Mouse (Mus musculus) mouse trophoblast stem cell (cell line): Measurements from ENCODE around the gene Zfp985.
"Not testable (repeated sequence)": the region's sequence is repeated elsewhere in the genome, so short reads cannot be mapped to it uniquely, and the experiment has no call there.

Experiments
- in situ Hi-C, 2 experiments: fragments of 300-500 bp; cut with MseI, MboI; formaldehyde crosslinking; loops; 2 replicates in 1 of 2; 3 replicates in 1 of 2; pipeline ENCODE4 v1.15.1; 2025

Gene Zfp985

DNA sequence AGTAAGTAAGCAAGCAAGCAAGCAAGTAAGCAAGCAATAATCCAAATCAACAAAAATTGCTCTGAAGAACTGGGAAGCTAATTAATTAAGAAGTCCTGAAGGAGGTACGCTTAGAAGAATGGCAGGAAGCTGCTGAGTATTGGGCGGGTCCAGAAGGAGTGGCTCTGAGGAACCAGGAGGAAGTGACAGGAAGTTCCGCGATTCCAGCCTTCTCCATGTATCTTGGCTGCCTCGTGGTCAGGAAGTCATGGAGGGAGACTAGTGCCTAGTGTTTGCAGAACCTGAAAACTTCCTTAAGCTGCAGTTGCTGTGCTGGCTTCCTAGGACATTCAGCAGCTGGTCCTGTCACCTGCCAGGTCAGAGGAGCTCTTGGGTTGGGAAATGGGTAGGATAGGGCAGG, at the start of gene Zfp985:
Gene Zfp985 (plus strand): TSS at position 207 of the 400 bp plus-strand sequence.
- in situ Hi-C loops, result not testable (repeated sequence)

DNA sequence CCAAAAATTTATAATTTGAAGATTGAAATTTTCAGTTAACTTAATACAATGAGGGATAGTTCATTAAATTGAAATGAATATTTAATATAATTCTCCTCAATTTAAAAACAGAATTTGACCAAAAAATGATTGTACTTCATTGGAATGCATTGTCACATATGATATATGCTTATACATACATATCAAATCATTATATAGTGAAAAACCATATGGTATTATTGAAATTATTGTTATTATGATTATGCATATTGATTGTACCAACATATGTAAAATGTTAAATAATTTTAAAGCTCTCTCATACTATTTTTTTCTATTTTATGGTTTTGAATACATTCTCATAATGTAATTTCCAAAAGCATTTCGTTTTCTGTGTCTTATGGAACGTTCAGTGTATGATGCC, 43.9 kb upstream of the Zfp985 start:
- in situ Hi-C loops, result no loop called here

DNA sequence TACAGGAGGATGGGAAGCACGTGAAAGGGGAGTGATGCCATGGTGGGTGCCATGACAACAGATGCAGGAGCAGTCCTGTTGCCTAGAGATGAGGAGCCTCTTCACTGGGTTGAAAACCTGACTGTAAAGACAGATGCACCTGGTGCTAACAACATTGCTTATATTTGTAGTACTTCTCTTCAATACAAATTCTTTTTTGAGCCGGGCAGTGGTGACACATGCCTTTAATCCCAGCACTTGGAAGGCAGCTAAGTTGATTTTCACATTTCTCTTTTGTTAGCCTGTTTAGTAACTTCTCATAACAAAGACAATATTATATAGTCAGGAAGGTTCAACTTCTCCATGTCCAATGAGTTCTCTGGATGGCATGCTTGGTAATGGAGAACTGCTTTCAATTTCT, 34.1 kb upstream of the Zfp985 start:
- in situ Hi-C loops, result no loop called here

DNA sequence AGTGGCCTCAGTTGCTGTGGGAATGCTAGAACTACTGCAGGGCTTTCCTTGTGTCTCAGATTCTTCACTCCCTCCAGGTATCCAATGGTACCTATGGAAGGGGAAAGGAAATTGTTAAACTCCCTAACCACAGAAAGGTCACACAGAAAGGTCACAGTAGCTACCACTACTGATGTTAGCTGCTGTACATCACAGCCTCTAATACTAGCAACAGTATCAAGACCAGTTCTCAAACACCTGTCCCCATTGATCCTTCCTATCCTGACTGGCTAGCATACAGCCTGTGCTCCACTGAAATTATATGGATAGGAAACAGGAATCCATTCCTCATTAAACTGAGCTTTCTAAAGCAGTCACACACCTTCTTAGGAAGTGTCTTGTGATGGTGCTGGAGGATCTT, 33.0 kb upstream of the Zfp985 start:
- in situ Hi-C loops, result loop anchor here (5.0 to 10.0 kb wide), 2 partner anchors 295 to 1958 kb away; no protein-coding TSS in a partner anchor

DNA sequence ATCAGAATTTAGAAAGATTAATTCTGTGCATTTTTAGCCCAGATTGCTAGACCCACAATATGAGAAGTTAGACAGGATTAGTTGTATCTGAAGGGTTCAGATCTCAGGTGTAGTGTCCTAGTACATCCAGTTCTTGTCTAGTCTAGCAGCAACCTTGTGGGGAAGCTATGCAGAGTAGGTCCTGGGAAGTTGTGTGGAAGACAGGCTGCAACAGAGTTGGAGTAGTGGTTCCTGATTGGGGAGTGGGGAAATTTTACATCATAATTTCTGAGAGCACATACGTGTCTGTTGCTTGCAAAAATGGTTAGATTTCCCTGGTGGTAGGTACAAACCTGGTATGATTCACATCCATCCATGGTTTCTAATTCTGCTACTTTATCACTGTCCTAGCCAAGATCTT, 28.0 kb upstream of the Zfp985 start:
- in situ Hi-C loops, result loop anchor here in 1 of 2 experiments (10.0 kb wide), 1 partner anchor 290 kb away; no protein-coding TSS in a partner anchor

DNA sequence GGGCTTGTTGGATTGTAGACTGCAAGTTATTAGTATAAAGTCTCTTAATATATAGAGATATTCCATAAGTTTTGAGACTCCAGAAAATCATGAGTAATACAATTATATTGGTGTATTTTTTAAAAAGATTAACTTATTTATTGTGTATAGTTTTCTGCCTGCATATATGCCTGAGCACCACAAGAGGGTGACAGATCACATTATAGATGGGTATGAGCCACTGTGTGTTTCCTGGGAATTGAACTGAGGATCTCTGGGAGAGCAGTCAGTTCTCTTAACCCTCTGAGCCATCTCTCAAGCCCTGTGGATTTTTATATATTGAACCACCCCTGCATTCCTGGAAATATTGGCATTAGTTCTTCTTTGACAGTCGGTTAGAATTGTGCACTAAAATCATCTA, 22.7 kb upstream of the Zfp985 start:
- in situ Hi-C loops, result no loop called here

DNA sequence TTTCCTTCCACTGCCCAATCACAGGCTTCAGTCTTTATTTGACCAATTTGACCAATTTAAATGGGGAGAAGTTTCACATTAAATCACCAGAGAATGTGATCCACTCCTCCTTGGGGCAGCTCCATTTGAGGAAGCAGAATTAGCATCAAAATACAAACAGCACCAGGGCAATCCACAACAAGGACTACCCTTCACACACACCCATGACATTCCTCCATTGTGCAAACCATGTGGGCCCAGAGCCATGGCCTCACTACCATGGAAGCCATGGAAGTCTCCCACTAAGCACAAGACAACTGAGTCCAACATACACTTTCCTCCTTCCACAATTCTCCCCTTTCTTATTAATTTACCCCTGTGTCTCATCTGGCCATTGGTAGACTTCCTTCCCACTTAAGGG, 17.2 kb upstream of the Zfp985 start:
- in situ Hi-C loops, result not testable (repeated sequence)

DNA sequence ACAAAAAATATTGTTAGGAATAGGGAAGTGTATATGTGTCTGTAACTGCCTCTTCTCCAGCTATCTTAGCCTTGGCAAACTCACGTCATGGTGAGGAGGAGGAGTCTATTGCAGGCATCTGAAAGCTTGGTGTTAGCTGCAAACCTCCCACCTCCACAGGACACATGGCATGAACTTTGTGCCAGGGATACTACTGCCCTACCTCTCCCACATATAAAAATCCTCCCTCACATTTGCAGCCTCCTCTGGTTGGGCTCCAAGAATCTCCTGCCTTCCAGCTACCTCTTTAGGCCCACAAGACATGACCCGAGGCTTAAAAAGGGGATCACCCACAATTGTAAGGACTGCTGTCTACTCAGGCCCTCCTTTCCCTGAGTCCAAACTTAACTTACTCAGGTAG, 15.4 kb upstream of the Zfp985 start:
- in situ Hi-C loops, result no loop called here

DNA sequence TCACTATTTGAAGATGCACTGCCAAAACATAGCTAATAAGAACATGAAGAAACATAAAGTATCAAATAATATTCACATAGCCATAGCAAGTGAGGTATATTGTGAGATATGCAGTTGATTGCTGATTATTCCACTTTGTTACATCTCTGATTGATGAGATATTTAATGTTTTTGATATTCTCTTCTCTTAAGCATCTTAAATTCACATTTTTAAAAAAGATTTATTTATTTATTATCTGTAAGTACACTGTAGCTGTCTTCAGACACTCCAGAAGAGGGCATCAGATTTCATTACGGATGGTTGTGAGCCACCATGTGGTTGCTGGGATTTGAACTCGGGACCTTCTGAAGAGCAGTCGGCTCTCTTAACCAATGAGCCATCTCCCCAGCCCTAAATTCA, 13.2 kb upstream of the Zfp985 start, which contains the start of gene Gm16503:
Gene Gm16503 (plus strand): TSS at position 301 of the 400 bp plus-strand sequence.
- in situ Hi-C loops, result not testable (repeated sequence)

DNA sequence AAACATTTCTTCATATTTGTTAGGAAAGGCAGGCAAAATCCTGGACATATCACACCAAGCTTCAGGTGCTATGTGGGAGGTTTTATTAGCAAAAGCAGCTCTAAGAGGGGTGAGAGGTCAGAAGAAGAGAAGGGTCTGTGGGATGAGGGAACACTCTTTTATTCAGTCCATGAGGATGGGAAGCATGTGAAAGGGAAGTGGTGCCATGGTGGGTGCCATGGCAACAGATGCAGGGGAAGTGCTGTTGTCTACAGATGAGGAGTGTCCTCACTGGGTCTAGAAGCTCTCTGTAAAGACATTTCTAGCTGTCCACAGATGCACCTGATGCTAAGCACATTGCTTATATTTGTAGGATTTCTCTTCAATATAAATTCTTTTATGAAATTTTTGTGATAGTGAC, 12.0 kb upstream of the Zfp985 start:
- in situ Hi-C loops, result no loop called here

DNA sequence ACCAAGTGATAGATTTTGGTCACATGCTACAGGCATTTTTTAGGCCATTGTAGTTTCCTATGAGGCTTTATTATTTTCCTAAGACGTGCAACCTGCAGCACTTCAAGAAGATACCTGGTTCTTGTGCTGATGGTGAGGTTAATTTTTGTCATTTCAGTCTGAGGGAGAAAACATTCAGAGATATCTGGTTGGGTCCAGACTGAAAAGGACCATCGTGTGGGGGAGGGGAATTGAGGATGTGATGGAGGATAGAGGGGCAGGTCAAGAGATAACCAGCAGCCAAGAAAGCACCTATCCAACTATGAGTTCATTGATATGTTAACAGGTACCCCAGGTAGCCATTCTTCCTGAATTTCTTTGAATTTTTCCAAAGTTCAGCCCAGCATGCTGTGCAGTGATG, 1.3 kb downstream of the Zfp985 start:
- in situ Hi-C loops, result not testable (repeated sequence)

DNA sequence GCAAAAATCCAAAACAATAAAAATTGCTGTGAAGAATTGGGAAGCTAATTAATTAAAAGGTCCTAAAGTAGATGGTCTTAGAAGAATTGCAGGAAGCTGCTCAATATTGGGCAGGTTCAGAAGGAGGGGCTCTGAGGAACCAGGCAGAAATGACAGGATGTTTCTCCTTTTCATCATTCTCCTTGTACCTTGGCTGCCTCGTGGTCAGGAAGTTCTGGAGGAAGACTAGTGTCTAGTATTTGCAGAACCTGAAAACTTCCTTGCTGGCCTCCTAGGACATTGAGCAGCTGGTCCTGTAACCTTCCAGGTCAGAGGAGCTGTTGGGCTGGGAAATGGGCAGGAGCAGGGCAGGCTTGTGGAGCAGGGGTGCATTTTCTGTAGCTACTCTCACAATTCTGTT, 3.8 kb downstream of the Zfp985 start:
- in situ Hi-C loops, result not testable (repeated sequence)

DNA sequence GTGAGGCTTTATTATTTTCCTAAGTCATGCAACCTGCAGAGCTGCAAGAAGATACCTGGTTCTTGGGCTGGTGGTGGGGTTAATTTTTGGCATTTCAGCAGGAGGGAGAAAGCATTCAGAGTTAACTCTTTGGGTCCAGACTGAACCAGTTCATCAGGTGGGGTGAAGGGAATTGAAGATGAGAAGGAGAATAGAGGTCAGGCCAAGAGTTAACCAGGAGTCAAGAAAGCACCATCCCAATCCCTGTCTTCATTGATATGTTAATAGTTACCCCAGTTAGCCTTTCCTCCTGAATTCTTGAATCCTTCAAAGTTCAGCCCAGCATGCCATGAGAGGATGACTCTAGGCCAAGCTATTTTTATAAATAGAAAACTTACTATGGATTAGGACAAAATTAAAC, 4.9 kb downstream of the Zfp985 start:
- in situ Hi-C loops, result not testable (repeated sequence)

DNA sequence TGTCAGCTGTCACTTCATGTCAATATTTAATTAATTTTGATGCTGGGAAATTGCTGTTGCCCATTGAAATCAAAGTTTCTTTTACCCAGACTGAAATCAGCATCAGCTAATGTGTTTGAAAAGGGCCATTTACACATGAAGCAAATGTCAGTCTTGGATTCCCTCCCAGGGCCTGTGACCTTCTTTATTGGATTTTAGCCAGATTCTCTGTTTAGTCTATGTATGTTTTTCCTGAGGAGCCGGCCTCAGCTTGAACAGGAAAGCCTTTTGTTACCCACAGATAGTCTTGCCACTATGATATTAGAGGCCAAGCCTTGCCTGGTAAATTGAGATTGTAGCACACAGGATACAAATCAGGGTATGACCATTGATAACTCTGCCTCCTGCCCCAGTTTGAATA, 6.0 kb downstream of the Zfp985 start:
- in situ Hi-C loops, result not testable (repeated sequence)

DNA sequence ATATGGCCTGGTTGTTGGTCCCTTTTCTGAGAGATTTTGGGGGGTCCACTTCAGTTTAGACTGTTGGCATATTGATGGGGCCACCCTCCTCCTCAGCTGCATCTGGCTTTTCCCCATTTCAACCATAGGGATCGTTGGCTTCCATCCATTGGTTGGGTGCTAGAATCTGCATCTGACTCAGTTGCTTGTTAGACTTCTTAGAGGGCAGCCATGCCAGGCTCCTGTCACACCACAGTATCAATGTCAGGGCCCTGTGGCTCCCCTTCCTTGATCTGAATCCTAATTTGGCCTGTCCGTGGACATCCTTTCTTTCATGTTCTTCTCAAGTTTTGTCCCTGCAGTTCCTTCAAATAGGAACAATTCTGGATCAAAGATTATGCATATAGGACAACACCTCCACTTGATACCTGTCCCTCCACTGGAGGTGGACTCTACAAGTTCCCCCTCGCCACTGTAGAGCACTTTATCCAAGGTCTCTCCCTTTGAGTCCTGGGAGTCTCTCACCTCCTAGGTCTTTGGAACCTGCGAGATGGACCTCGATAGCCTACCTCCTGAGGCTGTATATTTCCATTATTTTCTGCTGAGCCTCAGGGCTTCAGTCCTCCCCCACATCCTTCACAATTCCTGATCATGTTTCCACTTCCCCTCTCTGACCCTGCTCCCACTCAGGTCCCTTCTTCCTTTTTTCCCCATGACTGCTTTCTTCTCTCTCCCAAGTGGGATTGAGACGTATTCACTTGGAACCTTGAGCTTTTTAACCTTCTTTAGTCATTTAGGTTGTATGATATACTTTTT, 12.5 kb downstream of the Zfp985 start:
- in situ Hi-C loops, result no loop called here

DNA sequence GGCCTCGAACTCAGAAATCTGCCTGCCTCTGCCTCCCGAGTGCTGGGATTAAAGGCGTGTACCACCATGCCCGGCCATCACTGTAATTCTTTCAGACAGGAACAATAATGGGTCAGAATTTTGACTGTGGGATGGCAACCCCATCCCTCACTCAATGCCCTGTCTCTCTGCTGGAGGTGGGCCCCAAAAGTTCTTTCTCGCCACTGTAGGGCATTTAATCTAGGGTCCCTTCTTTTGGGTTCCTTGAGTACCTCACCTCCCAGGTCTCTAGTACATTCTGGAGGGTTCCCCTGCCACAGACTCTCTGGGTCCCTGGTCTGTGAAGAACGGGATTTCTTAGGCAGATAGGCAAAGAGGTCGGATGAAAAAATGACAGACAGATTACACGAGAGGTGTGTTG, 18.1 kb downstream of the Zfp985 start:
- in situ Hi-C loops, result not testable (repeated sequence)

DNA sequence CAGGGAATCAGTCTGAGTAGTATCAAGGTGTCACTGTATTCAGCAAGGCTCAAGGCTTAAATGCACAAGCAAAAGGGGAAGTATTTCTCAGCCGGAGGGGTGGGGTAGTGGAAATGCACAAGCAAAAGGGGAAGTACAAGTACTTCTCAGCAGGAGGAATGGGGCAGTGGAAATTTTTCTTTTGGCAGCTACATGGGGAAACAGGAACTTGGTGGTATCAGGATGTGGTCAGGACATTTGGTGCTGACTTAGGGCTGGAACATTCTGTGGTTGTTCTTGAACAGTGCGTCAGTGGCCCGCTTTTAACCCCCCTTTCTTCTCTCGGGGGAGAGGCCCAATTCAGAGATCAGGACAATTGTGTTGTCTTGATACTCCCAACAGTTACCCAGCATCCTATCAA, 26.3 kb downstream of the Zfp985 start:
- in situ Hi-C loops, result loop anchor here in 1 of 2 experiments (25.0 kb wide), 1 partner anchor 242 kb away; no protein-coding TSS in a partner anchor

DNA sequence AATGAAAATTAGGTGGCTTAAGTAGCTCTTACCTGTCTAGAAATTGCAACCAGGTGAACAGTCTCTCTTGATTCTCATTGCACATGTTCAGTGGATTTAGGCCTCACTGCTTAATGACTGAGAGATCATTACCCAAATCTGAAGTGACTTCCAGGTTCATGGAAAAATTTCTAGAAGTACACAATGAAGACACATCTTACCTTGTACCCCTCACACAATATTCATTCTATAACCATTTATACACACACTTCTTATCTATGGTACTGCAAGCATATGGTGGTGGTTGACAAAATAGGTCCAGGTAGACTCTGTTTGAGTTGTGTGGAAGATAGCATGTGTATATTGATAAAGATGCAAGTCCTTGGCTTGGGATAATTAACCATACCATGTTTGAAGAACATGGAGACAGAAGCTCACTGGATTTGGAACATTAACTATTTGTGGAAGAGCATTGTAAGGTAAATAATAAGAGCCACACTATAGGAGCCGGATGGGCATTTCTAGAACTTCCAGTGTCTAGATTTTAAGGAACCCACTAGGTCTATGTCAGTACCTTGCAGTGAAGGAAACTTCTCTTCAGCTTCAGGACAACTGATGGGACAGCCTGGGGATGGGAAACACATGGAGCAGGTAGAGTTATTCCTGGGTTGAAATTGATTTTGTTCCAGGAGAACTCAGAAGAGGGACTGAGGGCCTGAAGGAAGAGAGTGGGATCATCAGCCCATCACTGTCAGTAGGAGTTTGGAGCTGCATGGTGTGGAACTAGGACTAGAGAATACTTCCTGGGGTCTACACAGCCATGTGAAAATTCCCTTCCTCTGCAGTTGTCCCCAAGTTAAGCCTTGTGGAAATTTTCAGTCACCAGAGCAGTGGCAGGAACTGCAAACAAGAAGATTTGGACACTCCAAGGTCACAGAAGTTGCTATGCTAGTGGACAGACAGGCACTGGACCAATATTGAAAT, 33.7 kb downstream of the Zfp985 start:
- in situ Hi-C loops, result loop anchor here in 1 of 2 experiments (25.0 kb wide), 1 partner anchor 249 kb away; no protein-coding TSS in a partner anchor

DNA sequence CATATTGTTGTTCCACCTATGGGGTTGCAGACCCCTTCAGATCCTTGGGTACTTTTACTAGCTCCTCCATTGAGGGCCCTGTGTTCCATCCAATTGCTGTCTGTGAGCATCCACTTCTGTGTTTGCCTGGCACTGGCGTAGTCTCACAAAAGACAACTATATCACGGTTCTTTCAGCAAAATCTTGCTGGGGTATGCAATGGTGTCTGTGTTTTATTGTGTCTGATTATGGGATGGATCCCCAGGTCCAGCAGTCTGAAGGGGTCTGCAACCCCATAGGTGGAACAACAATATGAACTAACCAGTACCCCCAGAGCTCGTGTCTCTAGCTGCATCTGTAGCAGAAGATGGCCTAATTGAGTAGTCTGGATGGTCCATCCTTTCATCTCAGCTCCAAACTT, 41.6 kb downstream of the Zfp985 start:
- in situ Hi-C loops, result loop anchor here in 1 of 2 experiments (25.0 kb wide), 1 partner anchor 257 kb away; no protein-coding TSS in a partner anchor

DNA sequence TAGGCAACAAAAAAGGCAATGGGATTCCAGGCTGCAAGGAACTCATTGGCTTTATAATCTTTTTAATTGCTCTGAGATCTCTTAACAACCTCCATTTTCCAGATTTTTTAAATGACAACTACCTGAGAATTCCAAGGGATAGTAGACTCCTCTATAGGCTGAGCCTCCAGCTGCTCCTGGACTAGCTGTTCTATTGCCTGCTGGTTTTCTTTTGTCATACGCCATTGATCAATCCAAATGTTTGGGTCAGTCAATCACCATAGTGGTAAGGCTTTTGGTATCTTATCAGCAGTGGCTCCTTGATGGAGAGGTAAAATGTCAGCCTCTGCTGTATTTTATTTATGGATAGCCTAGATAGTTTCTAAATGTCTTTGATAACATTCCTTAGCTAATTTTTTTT, 44.6 kb downstream of the Zfp985 start:
- in situ Hi-C loops, result loop anchor here in 1 of 2 experiments (25.0 kb wide), 1 partner anchor 260 kb away; no protein-coding TSS in a partner anchor

DNA sequence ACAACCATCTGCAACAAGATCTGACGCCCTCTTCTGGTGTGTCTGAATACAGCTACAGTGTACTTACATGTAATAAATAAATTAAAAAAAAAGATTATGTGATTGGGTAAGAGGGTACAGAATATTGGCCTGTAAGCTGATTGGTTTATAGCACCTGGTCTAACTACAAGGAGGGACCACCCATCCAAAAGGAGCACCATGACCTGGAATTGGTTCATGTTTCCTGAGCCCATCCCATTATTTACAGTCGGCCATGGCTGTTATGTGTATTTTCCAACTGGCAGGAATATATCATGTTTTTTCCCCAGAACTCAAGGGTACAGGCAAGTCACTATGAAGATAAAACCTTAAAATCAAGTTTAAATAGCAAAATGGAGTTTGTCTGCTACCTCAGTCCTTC, 45.8 kb downstream of the Zfp985 start:
- in situ Hi-C loops, result loop anchor here in 1 of 2 experiments (25.0 kb wide), 1 partner anchor 262 kb away; no protein-coding TSS in a partner anchor

DNA sequence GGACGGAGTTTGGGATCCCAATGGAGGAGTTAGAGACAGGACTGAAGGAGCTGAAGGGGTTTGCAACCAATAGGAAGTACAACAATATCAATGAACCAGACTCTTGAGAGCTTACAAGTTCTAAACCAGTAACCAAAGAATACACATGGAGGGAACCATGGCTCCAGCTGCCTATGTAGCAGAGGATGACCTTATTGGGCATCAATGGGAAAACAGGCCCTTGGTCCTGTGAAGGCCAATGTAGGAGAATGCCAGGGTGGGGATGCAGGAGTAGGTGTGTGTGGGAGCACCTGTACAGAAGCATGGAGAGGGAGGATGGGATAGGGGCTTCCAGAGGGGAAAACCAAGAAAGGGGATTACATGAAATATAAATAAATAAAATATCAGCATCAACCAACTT, 48.8 kb downstream of the Zfp985 start:
- in situ Hi-C loops, result loop anchor here in 1 of 2 experiments (25.0 kb wide), 1 partner anchor 265 kb away; no protein-coding TSS in a partner anchor
